Mouse (Mus musculus) ovary, postnatal 10 days (tissue): Measurements from ENCODE around the gene Cux2.
A peak's percentile ranks its signal among the peaks of the same experiment; 100 is the strongest.

Experiments used
- DNase-seq: peaks from one replicate; pipeline ENCODE4 v3.0.0; 2022; ENCODE audit warnings: low spot score

Cux2 gene

DNA sequence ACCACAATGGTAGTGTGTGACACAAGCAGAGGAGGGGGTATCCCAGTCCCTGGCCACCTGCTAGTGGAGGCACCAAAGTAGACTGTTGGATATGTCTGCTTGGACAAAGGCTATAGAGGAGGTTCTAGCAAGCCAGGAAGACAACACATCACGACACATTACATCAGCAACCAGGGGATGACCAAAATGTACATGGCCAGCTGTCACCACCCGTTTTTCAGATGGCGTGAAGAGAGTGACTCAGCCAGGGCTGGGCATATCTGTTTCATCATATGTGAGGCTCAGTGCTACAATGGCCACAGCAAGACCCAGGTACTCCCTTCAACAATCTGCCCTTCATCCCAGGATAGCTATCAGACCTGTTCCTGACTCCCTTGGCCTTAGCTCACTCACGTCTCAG, 133.1 kb downstream of the Cux2 start:
- no peak for DNase-seq

DNA sequence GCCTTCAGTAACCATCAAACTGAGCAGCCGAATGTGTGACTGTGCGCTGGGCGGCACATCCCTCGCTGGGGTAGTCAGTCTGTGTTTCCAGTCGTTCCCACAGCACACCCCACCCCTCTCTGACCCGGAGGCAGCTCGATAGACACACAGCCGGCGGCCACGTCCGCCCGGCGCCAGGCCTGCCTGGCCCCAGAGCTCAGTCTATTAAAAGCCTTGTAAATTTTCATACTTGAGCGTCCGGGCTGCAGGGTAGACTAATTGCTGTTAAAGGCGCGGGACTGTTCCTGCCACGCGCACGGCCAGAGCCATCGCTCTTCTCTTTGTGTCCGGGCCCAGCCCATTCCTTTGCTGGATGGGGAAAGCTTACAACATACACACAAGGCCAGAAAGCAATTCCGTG, 135.9 kb downstream of the Cux2 start:
- DNase-seq: no peak

DNA sequence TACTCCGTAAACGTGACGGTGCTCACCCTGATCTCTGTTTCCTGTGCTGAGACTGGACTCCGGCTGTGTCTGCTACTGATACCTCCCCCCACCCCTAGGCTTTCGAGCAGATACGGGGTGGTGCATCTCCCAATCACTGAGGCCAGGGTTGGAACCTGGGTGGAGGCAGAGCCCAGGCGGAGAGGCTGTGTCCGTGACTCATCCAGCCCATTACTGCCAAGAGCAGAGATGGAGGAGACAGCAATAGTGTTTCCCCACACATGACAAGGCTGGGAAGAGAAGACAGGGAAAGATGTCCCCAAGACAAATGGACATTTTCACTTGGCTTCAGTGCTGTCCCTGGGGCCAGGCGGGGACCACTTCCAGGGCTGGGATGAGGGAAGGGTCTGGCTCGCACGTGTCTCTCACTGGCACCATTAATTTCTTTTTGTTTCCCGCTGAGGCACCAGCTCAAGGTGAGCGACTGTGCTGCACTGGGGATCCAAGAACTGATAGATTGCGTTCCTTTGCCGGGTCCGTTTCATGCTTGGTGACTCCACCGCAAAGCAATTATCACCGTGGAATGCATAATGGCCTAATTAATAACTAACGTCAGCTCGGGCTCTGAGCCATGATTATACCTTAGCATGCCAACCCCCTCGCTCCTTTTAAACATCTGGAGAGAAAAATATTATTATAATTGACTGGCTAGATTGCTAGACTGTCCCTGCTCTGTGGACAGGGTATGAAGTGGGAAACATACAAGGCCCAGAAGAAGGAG, 140.5 kb downstream of the Cux2 start:
- no peak for DNase-seq

GRCm38 (mm10) chr5:121905671-121906070, 144.2 kb downstream of the Cux2 start:
- no peak for DNase-seq

GRCm38 (mm10) chr5:121904799-121905198, 145.1 kb downstream of the Cux2 start:
- no peak for DNase-seq

DNA sequence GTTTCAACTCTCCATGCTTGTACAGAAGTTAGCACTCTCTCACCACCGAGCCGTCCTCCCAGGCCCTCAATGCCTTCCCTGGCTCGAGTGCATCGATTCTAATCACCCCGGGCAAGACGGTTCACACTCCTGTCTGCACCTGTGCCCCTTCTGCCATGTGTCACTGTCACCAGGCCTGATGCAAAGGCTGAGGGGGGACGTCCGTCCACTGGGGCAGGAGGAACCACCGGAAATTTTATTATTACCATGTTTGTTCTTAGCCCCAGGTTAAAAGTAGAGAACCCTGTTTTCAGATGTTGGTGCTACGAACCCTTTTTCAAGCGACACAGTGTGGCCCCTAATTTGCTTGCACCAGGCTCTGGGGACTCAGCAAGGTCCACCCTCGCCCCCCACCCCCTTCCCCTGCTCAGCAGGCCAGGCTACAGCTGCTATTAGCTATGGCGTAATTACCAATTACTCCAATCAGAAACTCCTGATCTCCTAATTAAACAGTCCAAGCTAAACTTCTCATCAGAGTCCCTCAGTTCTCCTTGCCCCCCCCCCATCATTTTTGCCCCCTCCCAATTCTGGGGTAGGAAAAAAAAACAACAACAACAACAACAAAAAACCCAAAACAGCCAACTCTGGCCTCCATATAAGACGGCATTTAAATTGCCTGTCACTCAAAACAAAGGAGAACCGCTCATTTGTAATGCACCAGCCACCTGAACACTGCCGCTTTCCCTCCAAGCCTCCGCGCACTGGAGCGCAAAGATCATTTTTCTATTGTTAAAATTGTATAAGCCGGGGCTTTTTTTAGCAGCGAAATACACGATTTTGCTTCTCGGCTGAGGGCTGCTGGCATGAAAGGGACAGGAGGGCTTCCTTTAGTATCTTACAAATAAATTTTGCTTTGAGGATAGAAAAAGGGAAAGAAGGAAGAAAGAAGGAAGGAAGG, 146.8 kb downstream of the Cux2 start:
- DNase-seq: no peak

GRCm38 (mm10) chr5:121895117-121895756, 154.7 kb downstream of the Cux2 start:
- DNase-seq: no peak

DNA sequence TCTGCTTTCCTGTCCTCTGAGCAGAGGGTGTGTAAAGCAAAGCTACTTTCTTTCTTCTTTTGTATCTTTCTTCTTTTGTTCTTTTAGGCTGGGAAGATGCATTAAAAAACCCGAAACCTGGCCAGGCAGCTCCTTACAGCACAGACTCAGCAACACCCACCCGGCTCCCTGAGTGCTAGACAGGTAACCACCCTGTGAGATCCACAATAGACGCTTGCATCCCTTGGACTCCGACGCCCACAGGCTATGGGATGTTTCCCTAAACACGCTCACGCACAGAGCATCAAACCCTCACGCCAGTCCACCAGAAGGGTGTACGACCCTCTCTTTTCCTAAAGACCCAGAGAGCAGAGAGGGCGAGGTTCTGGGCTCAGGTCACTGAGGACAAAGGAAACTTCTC, 155.3 kb downstream of the Cux2 start:
- no peak for DNase-seq

DNA sequence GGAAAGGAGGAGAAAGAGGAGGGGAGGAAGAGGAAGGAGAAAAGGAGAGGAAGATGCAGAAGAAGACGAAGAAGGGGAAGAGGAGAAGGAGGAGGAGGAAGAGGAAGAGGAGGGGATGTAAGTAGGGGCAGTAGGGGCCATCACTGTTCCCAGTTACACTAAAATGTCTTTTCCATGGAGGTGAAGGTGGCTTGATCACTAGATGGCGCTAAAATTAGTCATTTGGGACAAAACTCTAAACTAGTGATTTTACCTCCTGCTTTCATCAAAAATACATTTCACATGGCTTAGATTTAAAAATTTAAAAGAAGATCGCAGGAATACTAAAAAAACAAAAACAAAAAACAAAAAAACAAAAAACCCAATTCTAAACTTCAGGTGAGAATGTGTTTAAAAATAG, 156.3 kb downstream of the Cux2 start:
- DNase-seq: no peak

GRCm38 (mm10) chr5:121892281-121892680, 157.6 kb downstream of the Cux2 start:
- DNase-seq: no peak

DNA sequence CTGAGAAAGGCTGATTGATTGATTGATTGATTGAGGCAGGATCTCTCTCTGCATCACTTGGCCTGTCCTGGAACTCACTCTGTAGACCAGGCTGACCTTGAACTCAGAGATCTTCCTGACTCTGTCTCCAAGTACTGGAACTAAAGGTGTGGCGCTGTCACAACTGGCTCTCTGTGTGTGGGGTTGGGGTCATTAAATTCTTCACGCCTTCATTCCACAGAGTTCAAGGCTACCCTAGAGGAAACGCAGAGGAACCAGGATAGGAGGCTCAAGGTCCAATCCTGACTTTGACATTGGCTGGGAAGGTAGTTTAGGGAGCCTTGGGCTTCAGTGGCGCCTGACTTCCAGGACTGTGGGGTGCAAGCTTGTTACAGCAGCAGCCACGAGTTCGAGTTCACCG, 159.0 kb downstream of the Cux2 start:
- no peak for DNase-seq

DNA sequence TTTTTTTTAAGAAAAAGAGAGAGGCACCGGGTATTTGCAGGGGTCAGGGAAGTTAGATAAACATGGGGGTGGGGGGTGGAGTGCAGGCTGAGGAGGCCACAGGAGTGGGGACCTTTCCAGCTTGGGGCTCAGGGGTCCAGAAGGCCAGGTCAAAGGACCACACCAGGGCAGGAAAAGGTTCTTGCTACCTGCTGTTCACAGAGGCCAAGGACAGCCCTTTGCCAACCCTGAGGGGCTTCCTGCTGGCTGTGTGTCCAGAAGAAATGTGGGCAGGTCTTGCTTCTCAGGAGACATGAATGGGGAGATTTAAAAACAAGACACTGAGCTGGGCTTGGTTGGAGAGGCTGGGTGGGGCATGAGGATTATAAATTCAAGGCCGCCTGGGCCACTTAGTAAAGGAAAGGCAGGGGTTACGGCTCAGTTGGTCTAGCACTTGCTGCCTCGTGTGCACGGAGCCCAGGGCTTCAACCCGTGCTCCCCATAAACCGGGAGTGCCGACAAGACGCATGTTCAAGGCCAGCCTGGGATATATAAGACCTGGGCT, 160.0 kb downstream of the Cux2 start:
- DNase-seq: no peak

GRCm38 (mm10) chr5:121889375-121889774, 160.5 kb downstream of the Cux2 start:
- DNase-seq: no peak

- no peak for DNase-seq
Observed at GRCm38 (mm10) chr5:121883356-121883755, 166.5 kb downstream of the Cux2 start.

- DNase-seq: no peak
Observed at GRCm38 (mm10) chr5:121879211-121879610, 170.7 kb downstream of the Cux2 start.

GRCm38 (mm10) chr5:121878703-121879102, 171.2 kb downstream of the Cux2 start:
- no peak for DNase-seq

DNA sequence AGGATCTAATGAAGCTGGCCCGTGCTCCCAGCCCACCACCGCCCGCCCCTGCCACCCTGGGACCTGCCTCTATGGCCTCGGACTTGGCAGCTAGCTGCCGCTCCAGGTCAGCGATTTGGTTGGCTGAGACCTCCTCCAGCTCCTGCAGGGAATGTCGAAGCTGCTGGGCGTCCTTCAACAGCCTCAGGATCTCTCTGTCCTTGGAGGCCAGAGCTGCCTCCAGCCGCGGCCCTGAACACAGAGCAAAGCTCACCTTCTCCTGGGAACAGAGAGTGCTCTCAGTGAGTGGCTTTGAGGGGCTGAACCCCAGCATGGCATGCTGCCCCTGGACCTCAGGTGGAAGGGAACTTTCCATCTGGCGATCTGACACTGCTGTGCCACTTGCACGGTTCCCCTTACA, 173.0 kb downstream of the Cux2 start:
- DNase-seq: no peak

- DNase-seq: no peak
Observed at GRCm38 (mm10) chr5:121875041-121875440, 174.9 kb downstream of the Cux2 start.

DNA sequence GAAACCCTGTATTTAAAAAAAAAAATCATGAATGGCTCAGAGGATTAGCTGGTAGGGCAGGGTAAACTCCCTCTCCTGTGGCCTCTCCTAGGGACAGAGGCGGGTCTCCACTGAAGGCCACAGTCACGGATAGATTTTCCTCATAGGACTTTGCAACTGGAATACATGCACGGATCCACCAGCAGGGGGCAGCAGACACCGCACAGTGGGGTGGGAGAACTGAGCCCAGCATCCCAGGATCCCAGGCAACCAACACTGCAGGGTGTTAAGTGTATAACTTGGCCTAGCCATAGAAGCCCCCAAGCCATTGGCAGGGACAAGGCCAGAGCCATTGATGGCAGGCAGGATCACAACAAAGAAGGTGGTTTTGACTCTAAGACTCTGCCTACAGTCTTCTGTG, 177.7 kb downstream of the Cux2 start:
- peak; percentile 83 for DNase-seq

DNA sequence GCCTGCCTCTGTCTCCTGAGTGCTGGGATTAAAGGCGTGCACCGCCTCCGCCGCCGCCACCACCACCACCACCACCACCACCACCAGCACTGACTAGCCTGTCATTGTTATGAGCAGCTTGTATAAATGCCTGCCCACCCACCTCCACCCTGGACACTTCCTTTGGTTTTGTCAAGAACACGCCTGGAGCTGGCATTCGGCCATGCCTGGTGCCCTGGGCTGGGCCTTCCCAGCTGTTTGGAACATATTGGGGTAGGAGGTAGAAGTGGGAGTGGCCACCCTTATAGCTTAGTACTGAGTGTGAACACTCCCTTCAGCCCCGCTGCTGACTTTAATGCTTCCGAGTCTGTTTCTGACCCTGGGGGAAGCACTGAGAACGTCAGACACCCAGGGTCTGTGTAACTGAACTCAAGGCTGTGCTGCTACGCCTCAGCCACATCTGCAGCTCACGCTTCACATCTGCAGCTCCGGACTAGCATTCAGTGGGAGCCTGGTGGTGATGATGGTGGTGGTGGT, 178.3 kb downstream of the Cux2 start:
- no peak for DNase-seq

DNA sequence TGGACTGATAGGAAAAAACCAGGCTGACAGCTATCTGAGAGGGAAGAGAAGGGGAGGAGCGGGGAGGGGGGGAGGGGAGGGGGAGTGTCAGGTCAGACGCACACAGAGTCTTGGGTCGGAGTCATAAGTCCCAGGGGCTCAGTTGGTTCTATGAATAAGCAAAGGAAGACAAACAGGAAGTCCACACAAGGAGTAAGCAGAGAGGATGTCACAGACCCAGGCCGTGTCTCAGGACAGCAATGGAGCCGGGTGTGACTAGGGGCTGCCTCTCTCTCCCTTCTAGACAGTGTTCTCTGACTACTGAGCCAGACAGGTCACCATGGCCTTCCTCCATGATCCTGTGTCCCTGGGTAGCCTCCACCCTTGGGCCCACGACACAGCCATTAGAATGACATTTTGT, 179.1 kb downstream of the Cux2 start:
- no peak for DNase-seq

GRCm38 (mm10) chr5:121867963-121868362, 181.9 kb downstream of the Cux2 start:
- no peak for DNase-seq
